Mouse (Mus musculus) forebrain, embryonic 12.5 days (tissue): ENCODE measurements around the gene Cabin1. TPM values are rescaled to one million over a fixed set of nuclear protein-coding genes. Genes with fewer than 3 reads are reported as not detected.

ENCODE experiments used
- ATAC-seq: fragments of 200-750 bp; cut with Nextera tagmentation; 2 replicates; pipeline ENCODE4 v1.8.0; 2017; ENCODE audit warnings: moderate TSS enrichment; ENCODE audit not compliant: low FRiP score
- H3K27ac ChIP-seq: fragments of 300-500 bp; sonication (generic); 2 replicates; pipeline ENCODE4 v1.5.1; 2016; ENCODE audit warnings: mild to moderate bottlenecking
- H3K27me3 ChIP-seq: fragments of 300-500 bp; sonication (generic); 2 replicates; pipeline ENCODE4 v1.6.1; 2016; ENCODE audit warnings: mild to moderate bottlenecking
- H3K36me3 ChIP-seq: fragments of 300-500 bp; sonication (generic); replicated peaks from 2 replicates; pipeline ENCODE4 v1.6.1; 2016; ENCODE audit warnings: mild to moderate bottlenecking
- H3K4me1 ChIP-seq: fragments of 300-500 bp; sonication (generic); 2 replicates; pipeline ENCODE4 v1.6.1; 2016
- H3K4me2 ChIP-seq: fragments of 300-500 bp; sonication (generic); 2 replicates; pipeline ENCODE4 v1.6.1; 2016; ENCODE audit warnings: mild to moderate bottlenecking, moderate library complexity
- H3K4me3 ChIP-seq: fragments of 300-500 bp; sonication (generic); replicated peaks from 2 replicates; pipeline ENCODE4 v1.5.1; 2016; ENCODE audit warnings: mild to moderate bottlenecking
- H3K9ac ChIP-seq: fragments of 300-500 bp; sonication (generic); 2 replicates; pipeline ENCODE4 v1.6.1; 2016; ENCODE audit warnings: mild to moderate bottlenecking
- H3K9me3 ChIP-seq: fragments of 300-500 bp; sonication (generic); 2 replicates; pipeline ENCODE4 v1.6.1; 2016
- WGBS: fragments of 180-500 bp; shearing (Covaris S2); methylation state at CpG from one replicate; pipeline ENCODE4 v1.1.7; 2016; 5-methylcytosine and 5-hydroxymethylcytosine counted together
- polyA plus RNA-seq: library from polyadenylated mRNA; unstranded; fragments of >200 nt; fragmentation: Nextera tagmentation; extraction: Ambion mirVana; gene quantifications from 2 replicates; pipeline ENCODE4 v1.2.1, GENCODE M21; 2016

The Cabin1 gene
- polyA plus RNA-seq, 1 experiment from 2014 or later, result 42.8 TPM

- Histone ChIP-seq H3K4me2 (peak overlapping the region; percentile 100), H3K9me3 (no peaks in the 10 kb centered on the region), H3K4me1 (peaks cover 26% of the 10 kb centered on the region), H3K9ac (peak overlapping the region; percentile 65), H3K27ac (no peak overlapping the region), H3K4me3 (peak overlapping the region; percentile 56), H3K27me3 (peaks cover 27% of the 10 kb centered on the region), H3K36me3 (peaks cover 21% of the 10 kb centered on the region)
- ATAC-seq, result peak; percentile 56
- 2% methylated on average over 22 of the region's 23 CpGs for WGBS
Observed at GRCm38 (mm10) chr10:75667911-75668270, 96.2 kb downstream of the Cabin1 start.

GRCm38 (mm10) chr10:75667115-75667910, 96.8 kb downstream of the Cabin1 start:
- Histone ChIP-seq H3K36me3 (peaks cover 21% of the 10 kb centered on the region), H3K9me3 (no peaks in the 10 kb centered on the region), H3K27me3 (peaks cover 27% of the 10 kb centered on the region), H3K9ac (peak overlapping the region; percentile 65), H3K4me3 (peak overlapping the region; percentile 56), H3K4me2 (peak overlapping the region; percentile 100), H3K27ac (peak overlapping the region; percentile 54; the same call in 1 of the 2 replicates), H3K4me1 (peaks cover 26% of the 10 kb centered on the region)
- ATAC-seq, result peak; percentile 74
- 1% methylated on average over 62 of the region's 63 CpGs for WGBS

GRCm38 (mm10) chr10:75666451-75667030, 97.6 kb downstream of the Cabin1 start:
- Histone ChIP-seq H3K4me1 (peaks cover 26% of the 10 kb centered on the region), H3K9me3 (no peaks in the 10 kb centered on the region), H3K36me3 (peaks cover 27% of the 10 kb centered on the region), H3K9ac (peak overlapping the region; percentile 65; the same call in 1 of the 2 replicates), H3K27ac (peak overlapping the region; percentile 54), H3K4me3 (peak overlapping the region; percentile 56), H3K27me3 (peaks cover 27% of the 10 kb centered on the region), H3K4me2 (peak overlapping the region; percentile 100)
- 35% methylated on average over 4 of the region's 4 CpGs for WGBS
- ATAC-seq, result no peak

GRCm38 (mm10) chr10:75664673-75665270, 99.4 kb downstream of the Cabin1 start:
- Histone ChIP-seq H3K9me3 (no peaks in the 10 kb centered on the region), H3K4me1 (peaks cover 26% of the 10 kb centered on the region), H3K27me3 (peaks cover 26% of the 10 kb centered on the region), H3K4me3 (no peak overlapping the region), H3K4me2 (no peak overlapping the region), H3K36me3 (peaks cover 25% of the 10 kb centered on the region), H3K9ac (no peak overlapping the region), H3K27ac (no peak overlapping the region)
- no peak for ATAC-seq
- WGBS, result 89% methylated on average over 6 of the region's 6 CpGs

GRCm38 (mm10) chr10:75662575-75662974, 101.6 kb downstream of the Cabin1 start:
- Histone ChIP-seq H3K4me1 (peaks cover 17% of the 10 kb centered on the region), H3K4me2 (no peak overlapping the region), H3K27ac (no peak overlapping the region), H3K4me3 (no peak overlapping the region), H3K36me3 (peaks cover 39% of the 10 kb centered on the region), H3K9ac (no peak overlapping the region), H3K9me3 (no peaks in the 10 kb centered on the region), H3K27me3 (peaks cover 4% of the 10 kb centered on the region; the same call in 1 of the 2 replicates)
- WGBS, result 90% methylated on average over 4 of the region's 4 CpGs
- ATAC-seq, result no peak

- Histone ChIP-seq H3K4me1 (peaks cover 10% of the 10 kb centered on the region), H3K27me3 (0 out of 2 replicates have a peak, but pooled peaks cover 3% of the 10 kb centered on the region), H3K36me3 (peaks cover 46% of the 10 kb centered on the region), H3K4me3 (no peak overlapping the region), H3K27ac (no peak overlapping the region), H3K9me3 (no peaks in the 10 kb centered on the region), H3K4me2 (no peak overlapping the region), H3K9ac (no peak overlapping the region)
- 92% methylated on average over 3 of the region's 3 CpGs for WGBS
- no peak for ATAC-seq
Observed at GRCm38 (mm10) chr10:75661876-75662275, 102.3 kb downstream of the Cabin1 start.

GRCm38 (mm10) chr10:75661381-75661780, 102.8 kb downstream of the Cabin1 start:
- Histone ChIP-seq H3K27me3 (0 out of 2 replicates have a peak, but pooled peaks cover 3% of the 10 kb centered on the region), H3K27ac (no peak overlapping the region), H3K4me3 (no peak overlapping the region), H3K36me3 (peaks cover 51% of the 10 kb centered on the region), H3K9ac (no peak overlapping the region), H3K4me1 (peaks cover 5% of the 10 kb centered on the region), H3K9me3 (no peaks in the 10 kb centered on the region), H3K4me2 (no peak overlapping the region)
- no peak for ATAC-seq
- WGBS, result 89% methylated on average over 6 of the region's 6 CpGs

GRCm38 (mm10) chr10:75657772-75658171, 106.4 kb downstream of the Cabin1 start:
- no peak for ATAC-seq
- H3K9ac ChIP-seq, result no peak overlapping the region
- H3K27ac ChIP-seq, result no peak overlapping the region
- H3K4me3 ChIP-seq, result no peak overlapping the region
- no peak overlapping the region for H3K4me2 ChIP-seq
- H3K4me1 ChIP-seq, result no peaks in the 10 kb centered on the region
- peaks cover 81% of the 10 kb centered on the region for H3K36me3 ChIP-seq
- H3K9me3 ChIP-seq, result no peaks in the 10 kb centered on the region
- 95% methylated on average over 7 of the region's 7 CpGs for WGBS
- no peaks in the 10 kb centered on the region for H3K27me3 ChIP-seq

GRCm38 (mm10) chr10:75657165-75657564, 107.0 kb downstream of the Cabin1 start:
- 93% methylated on average over 5 of the region's 5 CpGs for WGBS
- Histone ChIP-seq H3K27me3 (no peaks in the 10 kb centered on the region), H3K36me3 (peaks cover 82% of the 10 kb centered on the region), H3K9ac (no peak overlapping the region), H3K4me2 (no peak overlapping the region), H3K9me3 (no peaks in the 10 kb centered on the region), H3K4me3 (no peak overlapping the region), H3K27ac (no peak overlapping the region), H3K4me1 (no peaks in the 10 kb centered on the region)
- ATAC-seq, result no peak

GRCm38 (mm10) chr10:75654053-75654452, 110.1 kb downstream of the Cabin1 start:
- no peak overlapping the region for H3K27ac ChIP-seq
- no peak for ATAC-seq
- no peaks in the 10 kb centered on the region for H3K4me1 ChIP-seq
- no peaks in the 10 kb centered on the region for H3K27me3 ChIP-seq
- no peak overlapping the region for H3K4me3 ChIP-seq
- no peak overlapping the region for H3K9ac ChIP-seq
- peaks cover 96% of the 10 kb centered on the region for H3K36me3 ChIP-seq
- WGBS, result 94% methylated on average over 4 of the region's 4 CpGs
- H3K4me2 ChIP-seq, result no peak overlapping the region
- no peaks in the 10 kb centered on the region for H3K9me3 ChIP-seq

GRCm38 (mm10) chr10:75651381-75652068, 112.6 kb downstream of the Cabin1 start:
- Histone ChIP-seq H3K27me3 (no peaks in the 10 kb centered on the region), H3K9ac (no peak overlapping the region), H3K27ac (no peak overlapping the region), H3K4me1 (no peaks in the 10 kb centered on the region), H3K9me3 (no peaks in the 10 kb centered on the region), H3K4me3 (no peak overlapping the region), H3K4me2 (no peak overlapping the region), H3K36me3 (peaks cover 94% of the 10 kb centered on the region)
- WGBS, result 95% methylated on average over 16 of the region's 16 CpGs
- ATAC-seq, result no peak

GRCm38 (mm10) chr10:75650306-75650902, 113.7 kb downstream of the Cabin1 start:
- no peak overlapping the region for H3K27ac ChIP-seq
- no peak overlapping the region for H3K4me3 ChIP-seq
- H3K36me3 ChIP-seq, result peaks cover 91% of the 10 kb centered on the region
- H3K9me3 ChIP-seq, result no peaks in the 10 kb centered on the region
- no peak for ATAC-seq
- WGBS, result 87% methylated on average over 6 of the region's 6 CpGs
- no peak overlapping the region for H3K4me2 ChIP-seq
- H3K27me3 ChIP-seq, result no peaks in the 10 kb centered on the region
- H3K4me1 ChIP-seq, result no peaks in the 10 kb centered on the region
- no peak overlapping the region for H3K9ac ChIP-seq
